Mouse (Mus musculus): Measurements from ENCODE around the gene Prune2.

DNA sequence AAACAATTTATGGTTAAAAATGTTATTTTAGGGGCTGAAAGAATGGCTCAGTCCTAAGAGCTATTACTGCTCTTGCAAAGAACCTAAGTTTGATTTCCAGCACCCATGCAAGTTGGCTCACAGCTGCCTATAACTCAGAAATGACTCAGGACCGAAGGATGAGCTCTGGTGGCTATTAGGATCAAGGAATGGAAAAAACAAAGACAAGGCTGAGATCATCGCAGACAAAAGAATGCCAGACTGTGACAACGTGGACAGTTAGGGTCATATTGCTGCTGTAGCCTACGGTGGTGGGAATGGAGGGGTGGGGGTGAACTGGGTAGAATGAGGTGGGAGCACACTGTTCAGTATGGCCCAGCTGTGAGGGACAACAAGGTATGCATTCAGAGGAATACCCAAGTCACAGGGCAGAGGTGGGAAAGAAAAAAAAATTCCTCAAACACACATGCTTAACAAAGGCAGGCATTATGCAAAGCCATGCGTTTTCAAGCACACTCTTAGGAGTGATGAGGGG lies 269.7 kb downstream of the Prune2 start:
- TF ChIP-seq CTCF (IDR thresholded peaks at IDR 0.05; ENCODE audit: borderline replicate concordance, insufficient read depth, low read depth, low read length): no peak
- no peak for TF ChIP-seq POLR2A (IDR thresholded peaks at IDR 0.05; ENCODE audit: borderline replicate concordance, insufficient read depth, low read length)
